Mouse (Mus musculus) adipocyte (in vitro differentiated cells): ENCODE measurements around the gene Ess2.

Experiments used
- DNase-seq: peaks from one replicate; pipeline ENCODE4 v3.0.0-alpha.2; 2016; ENCODE audit warnings: low spot score

The Ess2 gene

DNA sequence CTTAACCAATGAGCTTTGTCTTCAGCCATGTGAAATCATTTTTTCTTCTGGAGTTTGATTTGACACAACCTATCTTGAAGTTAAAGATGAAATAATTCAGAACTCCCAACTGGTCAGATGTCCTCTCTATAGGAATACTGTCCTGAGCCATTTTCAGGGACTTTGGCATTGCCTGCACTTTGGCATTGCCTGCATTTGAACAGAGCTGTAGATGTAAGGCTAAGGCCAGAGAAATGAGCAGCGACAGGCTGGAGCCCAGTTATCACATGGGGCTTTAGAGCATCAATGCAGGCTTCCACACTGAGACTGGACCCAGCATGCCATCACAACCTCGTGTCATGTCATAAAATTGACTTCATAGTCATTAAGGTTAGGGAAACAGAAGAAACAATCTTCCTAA, 57.9 kb downstream of the Ess2 start:
- DNase-seq, result no peak

DNA sequence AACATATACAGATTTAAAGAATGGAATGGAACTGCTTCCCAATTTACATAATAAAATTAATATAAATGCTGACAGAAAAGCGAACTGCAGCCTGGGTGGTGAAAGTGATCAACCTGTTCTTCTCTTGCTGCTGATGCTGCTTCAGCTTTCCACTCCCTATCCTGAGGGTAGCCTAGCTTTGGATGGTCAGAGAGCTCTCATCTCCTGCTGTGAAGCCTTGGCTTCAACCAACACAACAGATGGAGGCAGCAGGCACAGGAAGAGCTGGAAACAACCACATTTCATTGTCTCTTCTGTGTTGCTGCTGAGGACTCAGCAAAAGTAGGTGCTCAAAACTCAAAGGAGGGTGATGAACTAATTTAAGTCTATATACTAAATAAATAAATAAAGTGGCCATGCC, 59.3 kb downstream of the Ess2 start:
- no peak for DNase-seq

- no peak for DNase-seq
Measured at GRCm38 (mm10) chr16:17851331-17851730, 59.8 kb downstream of the Ess2 start.
